Mouse (Mus musculus) hindbrain, embryonic 13.5 days (tissue): ENCODE data around the gene Rflna. TPM values are rescaled to one million over a fixed set of nuclear protein-coding genes. Genes with fewer than 3 reads are reported as not detected.

ENCODE experiments used
- ATAC-seq: fragments of 200-750 bp; cut with Nextera tagmentation; 2 replicates; pipeline ENCODE4 v1.8.0; 2017; ENCODE audit warnings: moderate TSS enrichment; ENCODE audit not compliant: low FRiP score
- H3K27ac ChIP-seq: fragments of 300-500 bp; sonication (generic); 2 replicates; pipeline ENCODE4 v1.5.1; 2015; ENCODE audit warnings: inconsistent platforms, mild to moderate bottlenecking, moderate library complexity
- H3K27me3 ChIP-seq: fragments of 300-500 bp; sonication (generic); 2 replicates; pipeline ENCODE4 v1.6.1; 2015; ENCODE audit warnings: mild to moderate bottlenecking, inconsistent platforms
- H3K36me3 ChIP-seq: fragments of 300-500 bp; sonication (generic); 2 replicates; pipeline ENCODE4 v1.6.1; 2015; ENCODE audit warnings: mild to moderate bottlenecking, inconsistent platforms
- H3K4me1 ChIP-seq: fragments of 300-500 bp; sonication (generic); replicated peaks from 2 replicates; pipeline ENCODE4 v1.6.1; 2015; ENCODE audit warnings: inconsistent platforms
- H3K4me2 ChIP-seq: fragments of 300-500 bp; sonication (generic); 2 replicates; pipeline ENCODE4 v1.6.1; 2015; ENCODE audit warnings: inconsistent platforms, mild to moderate bottlenecking, moderate library complexity
- H3K4me3 ChIP-seq: fragments of 300-500 bp; sonication (generic); 2 replicates; pipeline ENCODE4 v1.5.1; 2015; ENCODE audit warnings: mild to moderate bottlenecking, inconsistent platforms
- H3K9ac ChIP-seq: fragments of 300-500 bp; sonication (generic); 2 replicates; pipeline ENCODE4 v1.6.1; 2015; ENCODE audit warnings: mild to moderate bottlenecking, inconsistent platforms
- H3K9me3 ChIP-seq: fragments of 300-500 bp; sonication (generic); 2 replicates; pipeline ENCODE4 v1.6.1; 2016; ENCODE audit warnings: inconsistent platforms
- WGBS: fragments of 180-500 bp; shearing (Covaris S2); methylation state at CpG from one replicate; pipeline ENCODE4 v1.1.7; 2015; 5-methylcytosine and 5-hydroxymethylcytosine counted together
- polyA plus RNA-seq: library from polyadenylated mRNA; unstranded; fragments of >200 nt; fragmentation: Nextera tagmentation; extraction: Ambion mirVana; gene quantifications from 2 replicates; pipeline ENCODE4 v1.2.1, GENCODE M21; 2015

Gene Rflna
- polyA plus RNA-seq, 1 experiment from 2014 or later = 5.9 TPM

- Histone ChIP-seq H3K4me1 (peaks cover 78% of the 10 kb centered on the region), H3K9ac (peak overlapping the region; percentile 73), H3K36me3 (peaks cover 23% of the 10 kb centered on the region), H3K9me3 (no peaks in the 10 kb centered on the region), H3K4me3 (peak overlapping the region; percentile 30), H3K27ac (peak overlapping the region; percentile 81), H3K27me3 (no peaks in the 10 kb centered on the region; the same call in 1 of the 2 replicates), H3K4me2 (peak overlapping the region; percentile 64)
- ATAC-seq = peak; percentile 19; the same call in 1 of the 2 replicates
- WGBS = 7% methylated on average over 29 of the region's 29 CpGs
Measured at GRCm38 (mm10) chr5:125057555-125058266, 54.7 kb downstream of the Rflna start.

GRCm38 (mm10) chr5:125058267-125058668 is 55.2 kb downstream of the Rflna start:
- H3K9me3 ChIP-seq = no peaks in the 10 kb centered on the region
- WGBS = under 1% methylated on average over 21 of the region's 29 CpGs
- peaks cover 78% of the 10 kb centered on the region for H3K4me1 ChIP-seq
- H3K9ac ChIP-seq = peak overlapping the region; percentile 73
- H3K4me3 ChIP-seq = peak overlapping the region; percentile 30
- H3K27me3 ChIP-seq = no peaks in the 10 kb centered on the region; the same call in 1 of the 2 replicates
- H3K4me2 ChIP-seq = peak overlapping the region; percentile 64
- peak overlapping the region; percentile 81 for H3K27ac ChIP-seq
- peak; percentile 40 for ATAC-seq
- peaks cover 20% of the 10 kb centered on the region for H3K36me3 ChIP-seq

Other genes with a start within 250 kb of the Rflna start
- 32.8 and 33.5 TPM in 2 replicates for gene Ccdc92, start 140.8 kb upstream of the Rflna start, polyA plus RNA-seq
- gene Zfp664, start 140.5 kb upstream of the Rflna start, polyA plus RNA-seq = 134 and 137 TPM in 2 replicates
- gene Ncor2, start 176.0 kb downstream of the Rflna start, polyA plus RNA-seq = 24.8 and 25.1 TPM in 2 replicates